Mouse (Mus musculus): Measurements from ENCODE around the gene Kctd2.

GRCm38 (mm10) chr11:115382891-115383290 is 37.0 kb upstream of the Kctd2 start:
- TF ChIP-seq ZNF384 (IDR thresholded peaks at IDR 0.05; ENCODE audit: low read depth, low read length) = no peak
- TF ChIP-seq CHD2 (IDR thresholded peaks at IDR 0.05; ENCODE audit: low read depth, low read length) = no peak
- TF ChIP-seq ZC3H11A (IDR thresholded peaks at IDR 0.05; ENCODE audit: borderline replicate concordance, low read depth, low read length) = no peak
- TF ChIP-seq HCFC1 (IDR thresholded peaks at IDR 0.05; ENCODE audit: borderline replicate concordance, insufficient read depth, low read length) = no peak

Measured in ES-E14 (cell line).